Mouse (Mus musculus): Measurements from ENCODE around the gene Atp6v0a4.

- TF ChIP-seq CTCF (IDR thresholded peaks at IDR 0.05; ENCODE audit: insufficient read depth, low read length), result no peak
- no peak for TF ChIP-seq POLR2A (IDR thresholded peaks at IDR 0.05; ENCODE audit: borderline replicate concordance, extremely low read depth, low read depth, low read length)
Observed at GRCm38 (mm10) chr6:38094701-38095100, 29.7 kb downstream of the Atp6v0a4 start.

Data from lung, adult 2 months (tissue).